In the genomic region with DNA sequence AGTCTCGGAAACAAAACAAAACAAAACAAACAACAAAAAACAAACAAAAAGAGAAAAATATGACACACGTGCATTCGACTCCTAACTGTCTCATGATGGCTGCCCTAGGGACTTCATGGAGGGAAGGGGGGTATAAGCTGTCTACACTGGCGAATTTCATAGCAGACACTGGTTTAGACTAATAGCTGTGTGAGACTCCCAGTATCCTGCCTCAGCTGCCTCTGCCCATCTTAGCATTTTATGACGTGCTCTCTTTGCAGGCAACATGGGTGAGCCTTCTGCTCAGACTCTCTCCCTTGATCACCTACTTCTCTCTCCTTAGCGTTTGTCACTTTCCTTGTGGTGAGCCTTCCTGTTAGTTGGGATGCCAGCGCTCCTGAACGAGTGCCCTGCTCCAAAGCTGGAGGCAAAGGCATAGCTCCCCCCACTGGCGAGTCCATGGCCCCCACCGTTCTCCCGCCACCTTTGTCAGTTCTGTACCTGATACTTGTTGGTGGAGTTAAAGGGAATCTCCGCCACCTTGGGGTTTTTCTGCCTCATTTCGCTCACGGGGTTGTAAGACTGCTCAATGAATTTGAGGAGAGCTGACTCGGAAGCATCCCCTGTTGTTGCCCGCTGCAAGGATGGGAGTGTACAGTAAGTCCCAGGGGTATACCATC, we compare ENCODE assay signal across 10 mouse cellular contexts. TPM values are rescaled to one million over a fixed set of nuclear protein-coding genes. Genes with fewer than 3 reads are reported as not detected.
DNase-seq lines count a peak whose midpoint lies in the region; ATAC-seq lines count a peak whose summit lies in the region.
"Had no signal": no experiment of that assay in that cellular context is flagged by ENCODE, and none has a peak within 500 bp of the region (broad histone marks: within the 10 kb centered on the region; RNA-seq: fewer than 3 reads in every experiment).

No protein-coding gene starts in this region.

- peak overlapping the region; percentile 18; the same call in 1 of the 2 replicates for H3K4me2 ChIP-seq in intestine, embryonic 15.5 days (replicated peaks)
- no peak overlapping the region; the same call in 1 of the 2 replicates for H3K4me2 ChIP-seq in intestine, embryonic 16.5 days (ENCODE audit: low read depth, low read length)
- H3K4me2 ChIP-seq in embryonic facial prominence, embryonic 11.5 days (ENCODE audit: low read depth, low read length), result no peak overlapping the region; the same call in 1 of the 2 replicates

- intact Hi-C loops in heart, postnatal 10 days (cut with DNase I), result loop anchor here (2.0 kb wide), 1 partner anchor 21 kb away; no protein-coding TSS in a partner anchor
- intact Hi-C loops in left cerebral cortex, postnatal 25 days (cut with DNase I), result no loop called here

- no peak overlapping the region for H3K27ac ChIP-seq in intestine, embryonic 15.5 days
- no peak overlapping the region for H3K27ac ChIP-seq in intestine, embryonic 16.5 days (ENCODE audit: low read length)
- H3K27ac ChIP-seq in embryonic facial prominence, embryonic 11.5 days (replicated peaks; ENCODE audit: low read depth, low read length), result no peak overlapping the region

- ATAC-seq in intestine, embryonic 15.5 days, result no peak
- ATAC-seq in intestine, embryonic 16.5 days, result no peak
- ATAC-seq in embryonic facial prominence, embryonic 11.5 days (replicated peaks; ENCODE audit: insufficient number of reproducible peaks, low FRiP score, low TSS enrichment, low read depth), result no peak

- H3K9me3 ChIP-seq in intestine, embryonic 15.5 days, result no peaks in the 10 kb centered on the region
- no peaks in the 10 kb centered on the region for H3K9me3 ChIP-seq in intestine, embryonic 16.5 days (ENCODE audit: control insufficient read depth, low read length)
- no peaks in the 10 kb centered on the region for H3K9me3 ChIP-seq in embryonic facial prominence, embryonic 11.5 days (replicated peaks; ENCODE audit: control insufficient read depth, low read length)

- no peak overlapping the region for H3K9ac ChIP-seq in intestine, embryonic 15.5 days
- no peak overlapping the region for H3K9ac ChIP-seq in intestine, embryonic 16.5 days (ENCODE audit: low read depth, low read length)
- no peak overlapping the region for H3K9ac ChIP-seq in embryonic facial prominence, embryonic 11.5 days (replicated peaks; ENCODE audit: low read length)

- 0 out of 2 replicates have a peak, but pooled peaks cover 4% of the 10 kb centered on the region for H3K27me3 ChIP-seq in intestine, embryonic 15.5 days (replicated peaks)
- peaks cover 5% of the 10 kb centered on the region; the same call in 1 of the 2 replicates for H3K27me3 ChIP-seq in intestine, embryonic 16.5 days (replicated peaks; ENCODE audit: control insufficient read depth, insufficient read depth, low read length)
- H3K27me3 ChIP-seq in embryonic facial prominence, embryonic 11.5 days (ENCODE audit: control insufficient read depth, insufficient read depth, low read length), result peaks cover 2% of the 10 kb centered on the region; the same call in 1 of the 2 replicates
- H3K27me3 ChIP-seq: Patski had no signal

- 26% methylated on average over 16 of the region's 16 CpGs for WGBS in intestine, embryonic 15.5 days
- 28% methylated on average over 16 of the region's 16 CpGs for WGBS in intestine, embryonic 16.5 days
- 21% methylated on average over 16 of the region's 16 CpGs for WGBS in embryonic facial prominence, embryonic 11.5 days

- H3K4me1 ChIP-seq in intestine, embryonic 15.5 days (replicated peaks), result no peaks in the 10 kb centered on the region
- H3K4me1 ChIP-seq in intestine, embryonic 16.5 days (ENCODE audit: control insufficient read depth, insufficient read depth, low read length), result no peaks in the 10 kb centered on the region
- no peaks in the 10 kb centered on the region for H3K4me1 ChIP-seq in embryonic facial prominence, embryonic 11.5 days (ENCODE audit: control insufficient read depth, insufficient read depth, low read length)

- peak; percentile 31 for DNase-seq in R1 (ENCODE audit: low read depth, low spot score)
- peak; percentile 26 for DNase-seq in embryonic facial prominence, embryonic 11.5 days (ENCODE audit: low spot score)
- DNase-seq in heart, postnatal 10 days, result peak; percentile 37 to 60
- DNase-seq in lung, postnatal 14 days, result peak; percentile 56
- DNase-seq in right cerebral cortex, postnatal 36 days (ENCODE audit: low spot score in 2 of 2), result no peak
- DNase-seq in left cerebral cortex, postnatal 25 days (ENCODE audit: low spot score in 2 of 2), result no peak

- no peak overlapping the region for H3K4me3 ChIP-seq in intestine, embryonic 15.5 days (replicated peaks)
- H3K4me3 ChIP-seq in intestine, embryonic 16.5 days (ENCODE audit: low read length), result no peak overlapping the region
- no peak overlapping the region for H3K4me3 ChIP-seq in embryonic facial prominence, embryonic 11.5 days (ENCODE audit: low read depth, low read length)

- no peaks in the 10 kb centered on the region for H3K36me3 ChIP-seq in intestine, embryonic 15.5 days
- H3K36me3 ChIP-seq in intestine, embryonic 16.5 days (ENCODE audit: control insufficient read depth, insufficient read depth, low read length), result no peaks in the 10 kb centered on the region
- H3K36me3 ChIP-seq in embryonic facial prominence, embryonic 11.5 days (replicated peaks; ENCODE audit: control insufficient read depth, insufficient read depth, low read depth, low read length), result no peaks in the 10 kb centered on the region

RNA-seq across cellular contexts. Expression of a gene that starts 14.5 kb away (rescaled TPM):
- polyA plus RNA-seq in intestine, embryonic 15.5 days (2015; fragmentation: Nextera tagmentation; extraction: Ambion mirVana), result not detected in 2 replicates
- not detected in 2 replicates for polyA plus RNA-seq in intestine, embryonic 16.5 days (2015; fragmentation: Nextera tagmentation; extraction: Ambion mirVana)
- polyA plus RNA-seq in embryonic facial prominence, embryonic 11.5 days (2014; fragmentation: Nextera tagmentation; extraction: Ambion mirVana), result not detected in 2 replicates
- total RNA-seq in heart, postnatal 10 days (2021), result not detected
- not detected for total RNA-seq in left cerebral cortex, postnatal 25 days (2021)
- total RNA-seq: hematopoietic stem cell, adult 5-6 weeks had no signal

RNA-seq across cellular contexts. Expression of a gene that starts 17.8 kb away (rescaled TPM):
- polyA plus RNA-seq in intestine, embryonic 15.5 days (2015; fragmentation: Nextera tagmentation; extraction: Ambion mirVana), result 46.1 and 53.3 TPM in 2 replicates
- polyA plus RNA-seq in intestine, embryonic 16.5 days (2015; fragmentation: Nextera tagmentation; extraction: Ambion mirVana), result 43.1 and 45.2 TPM in 2 replicates
- polyA plus RNA-seq in embryonic facial prominence, embryonic 11.5 days (2014; fragmentation: Nextera tagmentation; extraction: Ambion mirVana), result 30.1 and 36.7 TPM in 2 replicates
- 10 to 100 TPM; 13.6 to 17.1 TPM for total RNA-seq in heart, postnatal 10 days (2021)
- 100 to 1,000 TPM; 232 to 242 TPM for total RNA-seq in left cerebral cortex, postnatal 25 days (2021)

RNA-seq across cellular contexts. Expression of a gene that starts 24.0 kb away (rescaled TPM):
- 18.4 and 20.2 TPM in 2 replicates for polyA plus RNA-seq in intestine, embryonic 15.5 days (2015; fragmentation: Nextera tagmentation; extraction: Ambion mirVana)
- 24.1 and 24.6 TPM in 2 replicates for polyA plus RNA-seq in intestine, embryonic 16.5 days (2015; fragmentation: Nextera tagmentation; extraction: Ambion mirVana)
- polyA plus RNA-seq in embryonic facial prominence, embryonic 11.5 days (2014; fragmentation: Nextera tagmentation; extraction: Ambion mirVana), result 1.7 and 2.3 TPM in 2 replicates
- 1 to 10 TPM; 6.6 to 9.1 TPM for total RNA-seq in heart, postnatal 10 days (2021)
- under 1 TPM in 1 of 2 experiments, not detected in 1; 0.34 TPM for total RNA-seq in left cerebral cortex, postnatal 25 days (2021)
- total RNA-seq: hematopoietic stem cell, adult 5-6 weeks had no signal

RNA-seq across cellular contexts. Expression of a gene that starts 37.1 kb away (rescaled TPM):
- polyA plus RNA-seq in intestine, embryonic 15.5 days (2015; fragmentation: Nextera tagmentation; extraction: Ambion mirVana), result 86.4 and 89.0 TPM in 2 replicates
- polyA plus RNA-seq in intestine, embryonic 16.5 days (2015; fragmentation: Nextera tagmentation; extraction: Ambion mirVana), result 80.2 and 81.3 TPM in 2 replicates
- polyA plus RNA-seq in embryonic facial prominence, embryonic 11.5 days (2014; fragmentation: Nextera tagmentation; extraction: Ambion mirVana), result 121 and 123 TPM in 2 replicates
- 100 to 1,000 TPM; 111 to 121 TPM for total RNA-seq in heart, postnatal 10 days (2021)
- total RNA-seq in left cerebral cortex, postnatal 25 days (2021), result 100 to 1,000 TPM; 411 to 429 TPM

RNA-seq across cellular contexts. Expression of a gene that starts 54.2 kb away (rescaled TPM):
- 3.3 TPM in 2 replicates for polyA plus RNA-seq in intestine, embryonic 15.5 days (2015; fragmentation: Nextera tagmentation; extraction: Ambion mirVana)
- 3.1 and 3.2 TPM in 2 replicates for polyA plus RNA-seq in intestine, embryonic 16.5 days (2015; fragmentation: Nextera tagmentation; extraction: Ambion mirVana)
- polyA plus RNA-seq in embryonic facial prominence, embryonic 11.5 days (2014; fragmentation: Nextera tagmentation; extraction: Ambion mirVana), result 0.60 and 0.65 TPM in 2 replicates
- 100 to 1,000 TPM; 228 to 235 TPM for total RNA-seq in heart, postnatal 10 days (2021)
- 100 to 1,000 TPM; 610 to 694 TPM for total RNA-seq in left cerebral cortex, postnatal 25 days (2021)
- total RNA-seq: hematopoietic stem cell, adult 5-6 weeks had no signal

Comparison
In these comparisons a context has a peak if more than half of its experiments do, and no peak if none do; other contexts are left out.
1. DNase-seq: peak in R1 (single experiment), embryonic facial prominence, embryonic 11.5 days (single experiment), heart, postnatal 10 days (2 of 2) and lung, postnatal 14 days (single experiment); none in right cerebral cortex, postnatal 36 days (0 of 2) and left cerebral cortex, postnatal 25 days (0 of 2).